Mouse (Mus musculus): ENCODE data around the gene Fam222a. TPM values are rescaled to one million over a fixed set of nuclear protein-coding genes. Genes with fewer than 3 reads are reported as not detected.

Fam222a gene
- total RNA-seq, 2 experiments from 2014 or later: 7.6 to 7.8 TPM

GRCm38 (mm10) chr5:114581486-114581885 is 13.7 kb downstream of the Fam222a start:
- DNase-seq (ENCODE audit: low spot score in 2 of 2): no peak

- DNase-seq (ENCODE audit: low spot score in 2 of 2): no peak
Measured at GRCm38 (mm10) chr5:114583046-114583445, 15.2 kb downstream of the Fam222a start.

- no peak for DNase-seq (ENCODE audit: low spot score in 2 of 2)
Measured at GRCm38 (mm10) chr5:114583490-114584175, 15.8 kb downstream of the Fam222a start.

- DNase-seq (ENCODE audit: low spot score in 2 of 2): no peak
Measured at GRCm38 (mm10) chr5:114584293-114585104, 16.7 kb downstream of the Fam222a start.

- no peak for DNase-seq (ENCODE audit: low spot score in 2 of 2)
Measured at GRCm38 (mm10) chr5:114585682-114586081, 17.9 kb downstream of the Fam222a start.

- no peak for DNase-seq (ENCODE audit: low spot score in 2 of 2)
Measured at GRCm38 (mm10) chr5:114587908-114588307, 20.1 kb downstream of the Fam222a start.

- no peak for DNase-seq (ENCODE audit: low spot score in 2 of 2)
Measured at GRCm38 (mm10) chr5:114588416-114588815, 20.6 kb downstream of the Fam222a start.

GRCm38 (mm10) chr5:114589026-114589425 is 21.2 kb downstream of the Fam222a start:
- DNase-seq (ENCODE audit: low spot score in 2 of 2): no peak

- no peak for DNase-seq (ENCODE audit: low spot score in 2 of 2)
Measured at GRCm38 (mm10) chr5:114589454-114589853, 21.6 kb downstream of the Fam222a start.

- DNase-seq (ENCODE audit: low spot score in 2 of 2): no peak
Measured at GRCm38 (mm10) chr5:114590043-114590913, 22.5 kb downstream of the Fam222a start.

GRCm38 (mm10) chr5:114591151-114591561 is 23.3 kb downstream of the Fam222a start:
- no peak for DNase-seq (ENCODE audit: low spot score in 2 of 2)

- no peak for DNase-seq (ENCODE audit: low spot score in 2 of 2)
Measured at GRCm38 (mm10) chr5:114592463-114593160, 24.8 kb downstream of the Fam222a start.

- DNase-seq (ENCODE audit: low spot score in 2 of 2): no peak
Measured at GRCm38 (mm10) chr5:114593161-114593821, 25.5 kb downstream of the Fam222a start.

- no peak for DNase-seq (ENCODE audit: low spot score in 2 of 2)
Measured at GRCm38 (mm10) chr5:114593949-114594348, 26.1 kb downstream of the Fam222a start.

GRCm38 (mm10) chr5:114594741-114595241 is 27.0 kb downstream of the Fam222a start:
- no peak for DNase-seq (ENCODE audit: low spot score in 2 of 2)

GRCm38 (mm10) chr5:114596604-114597003 is 28.8 kb downstream of the Fam222a start:
- DNase-seq (ENCODE audit: low spot score in 2 of 2): no peak

GRCm38 (mm10) chr5:114597222-114597621 is 29.4 kb downstream of the Fam222a start:
- no peak for DNase-seq (ENCODE audit: low spot score in 2 of 2)

- no peak for DNase-seq (ENCODE audit: low spot score in 2 of 2)
Measured at GRCm38 (mm10) chr5:114597652-114598051, 29.8 kb downstream of the Fam222a start.

- DNase-seq (ENCODE audit: low spot score in 2 of 2): no peak
Measured at GRCm38 (mm10) chr5:114602012-114602411, 34.2 kb downstream of the Fam222a start.

GRCm38 (mm10) chr5:114603975-114604374 is 36.2 kb downstream of the Fam222a start:
- no peak for DNase-seq (ENCODE audit: low spot score in 2 of 2)

Measured in layer of hippocampus, postnatal 14 days (tissue).